Mouse (Mus musculus): ENCODE measurements around the gene Lbx2. TPM values are rescaled to one million over a fixed set of nuclear protein-coding genes. Genes with fewer than 3 reads are reported as not detected.

Gene Lbx2
- total RNA-seq, 2 experiments from 2014 or later = 0.56 TPM; not detected in 1

GRCm38 (mm10) chr6:83131469-83132034 lies 45.4 kb downstream of the Lbx2 start:
- intact Hi-C loops (cut with DNase I) = no loop called here
- no peak for DNase-seq

- DNase-seq = no peak
- intact Hi-C loops (cut with DNase I) = no loop called here
Observed at GRCm38 (mm10) chr6:83132176-83132919, 46.2 kb downstream of the Lbx2 start.

GRCm38 (mm10) chr6:83134226-83134625 lies 48.1 kb downstream of the Lbx2 start:
- no peak for DNase-seq
- intact Hi-C loops (cut with DNase I) = no loop called here

- intact Hi-C loops (cut with DNase I) = no loop called here
- DNase-seq = no peak
Observed at GRCm38 (mm10) chr6:83134951-83135513, 48.9 kb downstream of the Lbx2 start, which contains the start of gene Rtkn. Gene Rtkn (plus strand): TSS chr6:83135463.

- peak; percentile 42 to 56 for DNase-seq
- intact Hi-C loops (cut with DNase I) = no loop called here
Observed at GRCm38 (mm10) chr6:83135571-83136161, 49.5 kb downstream of the Lbx2 start.

- intact Hi-C loops (cut with DNase I) = no loop called here
Observed at GRCm38 (mm10) chr6:83136291-83136880, 50.2 kb downstream of the Lbx2 start.

GRCm38 (mm10) chr6:83136881-83137575 lies 50.9 kb downstream of the Lbx2 start:
- DNase-seq = peak; percentile 76
- intact Hi-C loops (cut with DNase I) = no loop called here

More at GRCm38 (mm10) chr6:83136291-83136880, 50.2 kb downstream of the Lbx2 start:
- DNase-seq = no peak

GRCm38 (mm10) chr6:83137576-83137950 lies 51.4 kb downstream of the Lbx2 start:
- peak; percentile 86 to 91 for DNase-seq
- intact Hi-C loops (cut with DNase I) = no loop called here

Small RNA genes lying within 50 kb of the gene (microRNA-seq; reads per million reads assigned to microRNA genes)
- gene Mir3470a = 0 reads per million in 2 experiments
- 0 to 0.74 reads per million in 2 experiments for gene Mir7040

Other genes starting within 250 kb of the Lbx2 start
- under 1 TPM; 0.10 to 0.15 TPM for gene Sema4f, start 146.6 kb upstream of the Lbx2 start, total RNA-seq (2021)
- not detected for gene M1ap, start 139.5 kb upstream of the Lbx2 start, total RNA-seq (2021)
- gene Dok1, start 52.9 kb upstream of the Lbx2 start, total RNA-seq (2021) = 1 to 10 TPM; 2.4 to 2.5 TPM
- gene Loxl3, start 52.2 kb upstream of the Lbx2 start, total RNA-seq (2021) = 1 to 10 TPM; 2.9 to 3.1 TPM
- gene Aup1, start 31.8 kb upstream of the Lbx2 start, total RNA-seq (2021) = 10 to 100 TPM; 82.8 to 88.8 TPM
- gene Htra2, start 31.1 kb upstream of the Lbx2 start, total RNA-seq (2021) = 10 to 100 TPM; 16.7 to 18.3 TPM
- under 1 TPM; 0.26 to 0.32 TPM for gene Dqx1, start 28.5 kb upstream of the Lbx2 start, total RNA-seq (2021)
- not detected for gene Tlx2, start 16.1 kb upstream of the Lbx2 start, total RNA-seq (2021)
- 1 to 10 TPM; 4.5 to 7.4 TPM for gene Pcgf1, start 8.5 kb upstream of the Lbx2 start, total RNA-seq (2021)
- gene Ccdc142, start 15.2 kb downstream of the Lbx2 start, total RNA-seq (2021) = 1 to 10 TPM; 1.2 to 3.1 TPM
- gene Gm42688, start 15.2 kb downstream of the Lbx2 start, total RNA-seq (2021) = 1 to 10 TPM in 1 of 2 experiments, under 1 TPM in 1; 0.69 to 1.0 TPM
- gene Mrpl53, start 22.7 kb downstream of the Lbx2 start, total RNA-seq (2021) = 100 to 1,000 TPM in 1 of 2 experiments, 10 to 100 TPM in 1; 91.0 to 103 TPM
- gene Mogs, start 29.1 kb downstream of the Lbx2 start, total RNA-seq (2021) = 1 to 10 TPM; 4.4 to 4.5 TPM
- gene Wbp1, start 35.2 kb downstream of the Lbx2 start, total RNA-seq (2021) = 10 to 100 TPM; 35.4 to 35.8 TPM
- gene Ino80b, start 39.1 kb downstream of the Lbx2 start, total RNA-seq (2021) = 10 to 100 TPM; 14.3 to 14.5 TPM
- gene Rtkn, start 49.1 kb downstream of the Lbx2 start, total RNA-seq (2021) = 10 to 100 TPM; 11.3 to 13.8 TPM
- 1 to 10 TPM in 1 of 2 experiments, under 1 TPM in 1; 0.92 to 1.3 TPM for gene Wdr54, start 70.0 kb downstream of the Lbx2 start, total RNA-seq (2021)
- under 1 TPM in 1 of 2 experiments, not detected in 1; 0.13 TPM for gene 1700003E16Rik, start 70.0 kb downstream of the Lbx2 start, total RNA-seq (2021)
- 100 to 1,000 TPM; 128 to 135 TPM for gene Dctn1, start 79.6 kb downstream of the Lbx2 start, total RNA-seq (2021)
- gene Slc4a5, start 133.5 kb downstream of the Lbx2 start, total RNA-seq (2021) = not detected
- gene Mthfd2, start 239.5 kb downstream of the Lbx2 start, total RNA-seq (2021) = 1 to 10 TPM; 4.3 to 8.2 TPM
- gene Mob1a, start 239.6 kb downstream of the Lbx2 start, total RNA-seq (2021) = 1 to 10 TPM; 9.5 to 9.8 TPM